Mouse (Mus musculus) liver, adult (tissue): ENCODE data around the gene Wnt6.

ENCODE experiments used
- GATA4 ChIP-seq: IDR thresholded peaks from 2 replicates; pipeline ENCODE4 v1.6.1; 2014; ENCODE audit warnings: mild to moderate bottlenecking, low read length; ENCODE audit not compliant: insufficient replicate concordance

Wnt6 gene

GRCm38 (mm10) chr1:74771845-74771930, at the start of gene Wnt6:
TSS of gene Wnt6 (plus strand) at chr1:74771892.
- no peak for TF ChIP-seq GATA4

GRCm38 (mm10) chr1:74723748-74724147, 47.9 kb upstream of the Wnt6 start:
- TF ChIP-seq GATA4, result no peak

- TF ChIP-seq GATA4, result no peak
These were observed 45.6 kb upstream of the Wnt6 start for GRCm38 (mm10) chr1:74726114-74726513.

- no peak for TF ChIP-seq GATA4
These were observed 45.0 kb upstream of the Wnt6 start for GRCm38 (mm10) chr1:74726674-74727073.

GRCm38 (mm10) chr1:74728446-74728845, 43.2 kb upstream of the Wnt6 start:
- no peak for TF ChIP-seq GATA4

GRCm38 (mm10) chr1:74736977-74737376, 34.7 kb upstream of the Wnt6 start:
- TF ChIP-seq GATA4, result no peak

GRCm38 (mm10) chr1:74737500-74737899, 34.2 kb upstream of the Wnt6 start:
- TF ChIP-seq GATA4, result no peak

GRCm38 (mm10) chr1:74740846-74741245, 30.8 kb upstream of the Wnt6 start:
- TF ChIP-seq GATA4, result no peak

GRCm38 (mm10) chr1:74747335-74747734, 24.4 kb upstream of the Wnt6 start:
- no peak for TF ChIP-seq GATA4

GRCm38 (mm10) chr1:74748643-74749271, 22.9 kb upstream of the Wnt6 start, which contains the start of gene Prkag3:
TSS of gene Prkag3 (minus strand) at chr1:74749221.
- no peak for TF ChIP-seq GATA4

GRCm38 (mm10) chr1:74749301-74749700, 22.4 kb upstream of the Wnt6 start:
- no peak for TF ChIP-seq GATA4

- no peak for TF ChIP-seq GATA4
These were observed 21.0 kb upstream of the Wnt6 start for GRCm38 (mm10) chr1:74750683-74751082.

- no peak for TF ChIP-seq GATA4
These were observed 19.5 kb upstream of the Wnt6 start for GRCm38 (mm10) chr1:74752150-74752549.

- TF ChIP-seq GATA4, result no peak
These were observed 18.9 kb upstream of the Wnt6 start for GRCm38 (mm10) chr1:74752833-74753232.

GRCm38 (mm10) chr1:74753266-74753974, 18.3 kb upstream of the Wnt6 start:
- no peak for TF ChIP-seq GATA4

GRCm38 (mm10) chr1:74754175-74754785, 17.4 kb upstream of the Wnt6 start:
- TF ChIP-seq GATA4, result no peak

GRCm38 (mm10) chr1:74759773-74760172, 11.9 kb upstream of the Wnt6 start:
- no peak for TF ChIP-seq GATA4
